Mouse (Mus musculus) hindbrain, embryonic 12.5 days (tissue): ENCODE data around the gene Fibp. TPM values are rescaled to one million over a fixed set of nuclear protein-coding genes. Genes with fewer than 3 reads are reported as not detected.

Experiments used
- ATAC-seq: fragments of 200-750 bp; cut with Nextera tagmentation; 2 replicates; pipeline ENCODE4 v1.8.0; 2017; ENCODE audit warnings: moderate TSS enrichment; ENCODE audit not compliant: low FRiP score
- H3K27ac ChIP-seq: fragments of 300-500 bp; sonication (generic); 2 replicates; pipeline ENCODE4 v1.5.1; 2016; ENCODE audit warnings: mild to moderate bottlenecking
- H3K27me3 ChIP-seq: fragments of 300-500 bp; sonication (generic); 2 replicates; pipeline ENCODE4 v1.6.1; 2016; ENCODE audit warnings: mild to moderate bottlenecking
- H3K36me3 ChIP-seq: fragments of 300-500 bp; sonication (generic); 2 replicates; pipeline ENCODE4 v1.6.1; 2016; ENCODE audit warnings: mild to moderate bottlenecking
- H3K4me1 ChIP-seq: fragments of 300-500 bp; sonication (generic); 2 replicates; pipeline ENCODE4 v1.6.1; 2016
- H3K4me2 ChIP-seq: fragments of 300-500 bp; sonication (generic); replicated peaks from 2 replicates; pipeline ENCODE4 v1.6.1; 2016; ENCODE audit warnings: mild to moderate bottlenecking
- H3K4me3 ChIP-seq: fragments of 300-500 bp; sonication (generic); 2 replicates; pipeline ENCODE4 v1.5.1; 2016; ENCODE audit warnings: mild to moderate bottlenecking
- H3K9ac ChIP-seq: fragments of 300-500 bp; sonication (generic); 2 replicates; pipeline ENCODE4 v1.6.1; 2016; ENCODE audit warnings: mild to moderate bottlenecking, moderate library complexity
- H3K9me3 ChIP-seq: fragments of 300-500 bp; sonication (generic); replicated peaks from 2 replicates; pipeline ENCODE4 v1.6.1; 2016; ENCODE audit warnings: mild to moderate bottlenecking
- WGBS: fragments of 180-500 bp; shearing (Covaris S2); methylation state at CpG from one replicate; pipeline ENCODE4 v1.1.7; 2016; 5-methylcytosine and 5-hydroxymethylcytosine counted together
- polyA plus RNA-seq: library from polyadenylated mRNA; unstranded; fragments of >200 nt; fragmentation: Nextera tagmentation; extraction: Ambion mirVana; gene quantifications from 2 replicates; pipeline ENCODE4 v1.2.1, GENCODE M21; 2016

Fibp gene
- polyA plus RNA-seq, result 133 and 144 TPM in 2 replicates

DNA sequence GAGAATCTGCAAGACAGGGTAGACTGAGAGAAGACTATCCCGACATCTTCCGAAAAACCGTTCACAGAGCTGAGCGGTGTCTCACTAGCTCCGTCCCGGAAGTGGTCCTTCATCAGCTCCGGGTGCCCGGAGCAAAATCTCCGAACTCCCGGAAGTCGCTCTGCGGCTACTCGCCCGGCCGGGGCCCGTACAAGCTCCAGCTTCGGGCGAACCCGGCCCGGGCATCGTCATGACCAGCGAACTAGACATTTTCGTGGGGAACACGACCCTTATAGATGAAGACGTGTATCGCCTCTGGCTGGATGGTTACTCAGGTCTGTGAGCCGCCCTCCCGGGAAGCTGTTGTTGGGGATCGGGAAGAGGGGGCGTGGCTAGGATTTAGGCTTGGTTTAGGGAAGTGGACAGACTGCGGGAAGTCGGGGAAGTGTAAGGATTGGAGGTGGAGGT is at the start of gene Fibp:
Gene Fibp (plus strand): TSS at position 151 of the 447 bp plus-strand sequence.
- Histone ChIP-seq H3K36me3 (peaks cover 21% of the 10 kb centered on the region), H3K4me3 (peak within 1 kb of the TSS; percentile 54), H3K4me1 (peaks cover 43% of the 10 kb centered on the region), H3K4me2 (peak within 1 kb of the TSS; percentile 94), H3K9me3 (no peaks in the 10 kb centered on the region), H3K27me3 (peaks cover 11% of the 10 kb centered on the region; the same call in 1 of the 2 replicates), H3K9ac (peak within 1 kb of the TSS; percentile 69), H3K27ac (peak within 1 kb of the TSS; percentile 45)
- under 1% methylated on average over 32 of the region's 32 CpGs for WGBS
- peak; percentile 51 for ATAC-seq

DNA sequence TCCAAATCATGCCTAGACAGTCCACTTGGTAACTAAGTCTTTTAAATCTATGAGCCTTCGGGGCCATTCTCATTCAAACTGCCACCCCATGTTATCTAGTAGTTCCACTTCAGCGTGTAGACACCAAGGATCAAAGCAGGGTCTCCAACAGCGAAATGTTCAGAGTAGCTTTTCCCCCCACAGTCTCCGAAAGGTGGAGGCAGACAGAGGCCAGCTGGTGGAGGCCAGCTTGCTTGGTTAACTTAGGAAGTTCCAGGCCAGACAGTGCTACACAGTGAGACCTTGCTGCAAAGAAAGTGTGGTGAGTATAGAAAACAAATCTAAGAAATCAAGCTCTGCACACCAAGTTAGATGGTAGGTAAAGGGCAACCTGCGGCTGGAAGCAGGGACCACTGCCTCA is 49.8 kb upstream of the Fibp start:
- Histone ChIP-seq H3K36me3 (no peaks in the 10 kb centered on the region), H3K4me3 (no peak overlapping the region), H3K9me3 (no peaks in the 10 kb centered on the region), H3K4me2 (no peak overlapping the region), H3K4me1 (peaks cover 12% of the 10 kb centered on the region), H3K9ac (no peak overlapping the region), H3K27ac (no peak overlapping the region), H3K27me3 (no peaks in the 10 kb centered on the region)
- no peak for ATAC-seq
- WGBS, result 93% methylated on average over 5 of the region's 5 CpGs

DNA sequence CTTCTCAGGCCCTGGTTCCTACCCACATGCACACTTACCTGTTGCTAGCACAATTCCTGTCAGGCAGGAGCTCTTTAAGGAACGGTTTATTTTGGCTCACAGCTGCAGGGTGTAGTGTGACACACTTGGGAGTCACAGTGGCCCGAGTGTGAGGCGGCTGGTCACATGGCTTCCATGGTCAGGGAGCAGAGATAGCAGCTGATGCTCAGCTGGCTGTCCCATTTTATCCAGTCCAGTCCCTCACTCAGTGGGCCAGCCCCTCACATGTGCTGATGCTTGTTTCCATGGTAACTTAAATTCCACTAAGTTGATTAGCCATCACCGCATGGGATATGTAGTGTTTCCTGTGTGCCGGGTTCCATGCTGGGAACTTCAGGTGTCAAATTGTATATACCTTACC is 48.5 kb upstream of the Fibp start:
- no peaks in the 10 kb centered on the region for H3K36me3 ChIP-seq
- H3K4me1 ChIP-seq, result peaks cover 8% of the 10 kb centered on the region
- no peak for ATAC-seq

DNA sequence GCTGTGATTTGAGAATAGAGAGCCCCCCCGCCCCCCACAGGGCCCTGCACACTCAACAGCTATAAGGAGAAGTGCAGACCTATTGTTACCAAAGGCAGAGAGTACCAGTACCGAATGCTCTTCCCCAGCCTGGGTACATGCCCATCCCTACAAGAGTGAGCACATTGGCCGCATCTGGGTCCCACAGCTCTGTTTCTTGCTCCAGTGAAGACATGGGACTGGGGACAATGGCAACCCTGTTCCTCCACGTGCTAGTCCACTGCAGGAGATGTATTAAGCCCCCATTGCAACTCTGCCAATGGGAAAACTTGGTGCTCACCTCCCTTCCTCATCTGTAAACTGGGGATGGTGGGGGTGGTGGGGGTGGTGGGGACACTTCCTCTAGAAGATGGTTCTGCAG is 46.6 kb upstream of the Fibp start:
- H3K36me3 ChIP-seq, result peaks cover 3% of the 10 kb centered on the region; the same call in 1 of the 2 replicates
- H3K9me3 ChIP-seq, result no peaks in the 10 kb centered on the region
- WGBS, result 79% methylated on average over 4 of the region's 4 CpGs
- no peaks in the 10 kb centered on the region for H3K4me1 ChIP-seq
- no peak overlapping the region for H3K4me3 ChIP-seq
- H3K27ac ChIP-seq, result no peak overlapping the region
- H3K4me2 ChIP-seq, result no peak overlapping the region
- ATAC-seq, result no peak
- no peaks in the 10 kb centered on the region for H3K27me3 ChIP-seq
- H3K9ac ChIP-seq, result no peak overlapping the region

More for the DNA sequence above, 48.5 kb upstream of the Fibp start:
- Histone ChIP-seq H3K4me2 (no peak overlapping the region), H3K9me3 (no peaks in the 10 kb centered on the region), H3K27me3 (no peaks in the 10 kb centered on the region), H3K27ac (no peak overlapping the region), H3K4me3 (no peak overlapping the region), H3K9ac (no peak overlapping the region)
- WGBS, result 72% methylated on average over 5 of the region's 5 CpGs

DNA sequence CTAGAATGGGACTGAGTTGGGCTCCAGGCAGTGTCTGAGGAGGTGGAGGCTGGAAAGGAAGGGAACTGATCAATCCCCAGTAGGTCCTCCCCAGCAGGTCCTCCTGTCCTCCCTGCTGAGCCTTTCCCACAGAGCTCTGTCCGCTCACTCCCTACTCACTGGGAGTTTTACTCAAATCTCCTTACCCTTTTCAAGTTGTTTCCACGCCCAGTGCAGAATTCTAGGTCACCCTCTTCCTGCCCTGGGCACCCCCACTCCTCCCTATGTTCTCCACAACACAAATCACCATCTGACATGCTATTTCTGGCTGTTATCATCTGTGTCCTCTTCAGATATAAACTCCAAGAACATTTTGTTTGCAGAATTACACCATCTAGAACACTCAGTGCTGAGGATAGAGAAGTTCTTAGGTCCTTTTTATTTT is 45.9 kb upstream of the Fibp start:
- H3K27me3 ChIP-seq, result no peaks in the 10 kb centered on the region
- no peak for ATAC-seq
- no peak overlapping the region for H3K9ac ChIP-seq
- no peak overlapping the region for H3K4me2 ChIP-seq
- H3K36me3 ChIP-seq, result peaks cover 3% of the 10 kb centered on the region; the same call in 1 of the 2 replicates
- H3K4me1 ChIP-seq, result no peaks in the 10 kb centered on the region
- no peak overlapping the region for H3K27ac ChIP-seq
- no peak overlapping the region for H3K4me3 ChIP-seq
- 63% methylated on average over 2 of the region's 2 CpGs for WGBS
- no peaks in the 10 kb centered on the region for H3K9me3 ChIP-seq

DNA sequence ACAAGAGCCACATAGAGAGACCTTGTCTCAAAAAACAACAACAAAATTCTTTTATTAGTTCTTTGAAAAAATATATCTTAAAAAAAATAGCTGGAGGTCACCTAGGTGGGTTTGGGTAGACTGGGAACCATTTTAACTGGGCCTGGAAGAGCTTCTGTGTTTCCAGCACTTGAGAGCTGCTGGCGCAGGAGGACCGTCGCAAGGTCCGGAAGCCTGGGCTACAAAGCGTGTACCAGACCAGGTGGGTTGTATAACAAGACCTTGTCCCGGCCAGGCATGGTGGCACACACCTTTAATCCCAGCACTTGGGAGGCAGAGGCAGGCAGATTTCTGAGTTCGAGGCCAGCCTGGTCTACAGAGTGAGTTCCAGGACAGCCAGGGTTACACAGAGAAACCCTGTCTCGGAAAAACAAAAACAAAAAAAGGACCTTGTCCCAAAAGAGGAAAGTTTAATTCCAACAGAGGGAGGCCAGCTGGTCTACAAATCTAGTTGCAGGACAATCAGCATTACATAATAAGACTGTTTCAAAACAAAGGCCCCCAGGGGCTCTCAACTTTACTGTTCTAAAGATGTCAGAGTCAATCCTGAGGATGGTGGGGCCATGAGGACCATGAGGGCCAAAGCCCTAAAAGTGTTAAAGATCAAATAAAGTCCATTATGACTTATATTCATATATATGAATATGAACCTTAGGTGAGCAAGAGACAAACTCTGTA is 41.5 kb upstream of the Fibp start:
- Histone ChIP-seq H3K9me3 (no peaks in the 10 kb centered on the region), H3K27ac (no peak overlapping the region), H3K4me2 (no peak overlapping the region), H3K4me1 (peaks cover 17% of the 10 kb centered on the region), H3K36me3 (peaks cover 33% of the 10 kb centered on the region), H3K27me3 (no peaks in the 10 kb centered on the region), H3K4me3 (no peak overlapping the region), H3K9ac (no peak overlapping the region)
- 96% methylated on average over 8 of the region's 8 CpGs for WGBS
- no peak for ATAC-seq

DNA sequence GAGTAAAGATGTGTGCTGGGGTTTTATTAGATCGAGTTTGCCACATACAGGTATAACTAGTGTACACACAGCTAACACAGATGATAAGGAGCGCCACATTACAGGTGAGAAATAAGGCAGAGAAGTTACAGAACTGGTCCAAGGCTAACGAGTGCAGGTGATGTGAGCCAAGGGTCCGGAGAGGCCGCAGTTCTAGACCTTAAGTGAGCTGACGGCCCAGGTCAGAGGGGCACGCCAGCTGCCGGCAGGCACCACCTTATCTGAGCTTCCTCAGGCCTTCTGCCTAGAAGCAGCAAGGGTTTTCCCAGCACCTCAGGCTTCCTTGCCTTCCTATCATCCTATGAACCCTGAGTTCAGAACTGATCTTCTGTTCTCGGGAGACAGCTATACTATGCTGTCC is 40.8 kb upstream of the Fibp start:
- Histone ChIP-seq H3K9ac (no peak overlapping the region), H3K4me1 (peaks cover 19% of the 10 kb centered on the region), H3K27ac (no peak overlapping the region), H3K9me3 (no peaks in the 10 kb centered on the region), H3K4me3 (no peak overlapping the region), H3K4me2 (no peak overlapping the region), H3K36me3 (peaks cover 33% of the 10 kb centered on the region), H3K27me3 (no peaks in the 10 kb centered on the region)
- 91% methylated on average over 9 of the region's 9 CpGs for WGBS
- no peak for ATAC-seq

DNA sequence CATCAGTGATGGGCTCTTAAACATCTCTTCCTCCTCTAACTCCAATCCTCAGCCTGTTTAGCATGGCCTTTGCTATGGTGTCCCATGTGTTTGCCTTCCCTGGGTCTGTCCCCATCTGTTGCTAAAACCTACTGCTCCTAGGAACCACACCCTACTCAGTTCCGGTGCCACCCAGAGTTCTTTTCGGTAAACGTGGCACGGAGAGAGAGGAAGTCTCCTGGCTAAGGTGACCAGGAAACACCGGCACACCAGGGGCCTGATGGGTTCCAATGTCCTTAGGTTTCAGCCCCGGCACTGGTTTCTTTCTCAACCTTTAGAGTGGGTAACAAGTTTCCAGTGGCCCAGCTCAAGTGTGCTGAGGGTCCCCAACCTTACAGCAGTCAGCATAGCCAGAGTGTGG is 39.8 kb upstream of the Fibp start:
- Histone ChIP-seq H3K27me3 (no peaks in the 10 kb centered on the region), H3K36me3 (peaks cover 33% of the 10 kb centered on the region)
- ATAC-seq, result no peak

DNA sequence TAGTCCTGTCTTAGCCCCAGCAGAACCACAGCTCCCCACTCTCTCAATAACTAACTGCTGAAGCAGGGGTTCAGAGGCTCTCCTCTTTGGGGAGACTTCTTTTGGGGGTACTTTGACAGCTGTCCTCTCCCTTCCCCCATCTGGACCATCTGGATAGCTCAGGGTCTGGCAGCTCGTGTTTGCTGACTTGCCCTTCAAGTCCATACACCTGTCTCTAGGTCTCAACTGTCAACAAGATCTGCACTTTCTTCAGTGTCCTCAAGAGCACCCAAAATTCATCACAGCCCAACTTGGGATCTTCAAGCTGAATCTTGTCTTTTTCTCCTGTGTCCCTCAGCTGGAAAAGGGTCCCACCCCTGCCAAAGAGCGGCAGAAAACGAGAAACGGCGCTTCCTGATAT is 38.6 kb upstream of the Fibp start:
- H3K9ac ChIP-seq, result peak overlapping the region; percentile 86; the same call in 1 of the 2 replicates
- WGBS, result 91% methylated on average over 5 of the region's 5 CpGs
- ATAC-seq, result no peak
- peaks cover 42% of the 10 kb centered on the region for H3K36me3 ChIP-seq
- H3K4me2 ChIP-seq, result no peak overlapping the region
- no peak overlapping the region for H3K27ac ChIP-seq
- no peaks in the 10 kb centered on the region for H3K9me3 ChIP-seq
- peaks cover 31% of the 10 kb centered on the region for H3K4me1 ChIP-seq
- H3K27me3 ChIP-seq, result no peaks in the 10 kb centered on the region
- no peak overlapping the region for H3K4me3 ChIP-seq

More for the DNA sequence above, 39.8 kb upstream of the Fibp start:
- Histone ChIP-seq H3K4me3 (no peak overlapping the region), H3K9me3 (no peaks in the 10 kb centered on the region), H3K9ac (no peak overlapping the region), H3K4me1 (peaks cover 19% of the 10 kb centered on the region), H3K4me2 (no peak overlapping the region), H3K27ac (no peak overlapping the region)
- WGBS, result 94% methylated on average over 6 of the region's 6 CpGs

DNA sequence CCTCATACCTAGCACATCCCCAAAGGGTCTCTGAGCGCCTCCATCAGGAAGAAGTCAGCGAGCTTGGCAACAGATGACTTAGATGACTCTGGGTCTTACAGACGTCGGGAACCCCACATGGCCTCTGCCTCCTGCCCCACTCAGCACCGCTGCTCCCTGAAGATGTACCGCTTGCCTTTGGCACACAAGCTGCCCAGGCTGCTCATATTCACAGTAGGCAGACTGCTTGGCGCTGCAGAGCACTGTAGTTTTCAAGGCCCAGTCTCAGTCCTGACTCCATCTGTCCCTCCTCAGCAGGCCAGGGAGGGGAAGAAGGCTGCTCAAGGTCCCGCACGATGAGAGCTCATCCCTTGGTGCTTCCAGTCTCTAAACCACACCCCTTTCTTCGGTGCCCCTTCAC is 38.1 kb upstream of the Fibp start:
- no peak overlapping the region for H3K4me3 ChIP-seq
- no peak for ATAC-seq

DNA sequence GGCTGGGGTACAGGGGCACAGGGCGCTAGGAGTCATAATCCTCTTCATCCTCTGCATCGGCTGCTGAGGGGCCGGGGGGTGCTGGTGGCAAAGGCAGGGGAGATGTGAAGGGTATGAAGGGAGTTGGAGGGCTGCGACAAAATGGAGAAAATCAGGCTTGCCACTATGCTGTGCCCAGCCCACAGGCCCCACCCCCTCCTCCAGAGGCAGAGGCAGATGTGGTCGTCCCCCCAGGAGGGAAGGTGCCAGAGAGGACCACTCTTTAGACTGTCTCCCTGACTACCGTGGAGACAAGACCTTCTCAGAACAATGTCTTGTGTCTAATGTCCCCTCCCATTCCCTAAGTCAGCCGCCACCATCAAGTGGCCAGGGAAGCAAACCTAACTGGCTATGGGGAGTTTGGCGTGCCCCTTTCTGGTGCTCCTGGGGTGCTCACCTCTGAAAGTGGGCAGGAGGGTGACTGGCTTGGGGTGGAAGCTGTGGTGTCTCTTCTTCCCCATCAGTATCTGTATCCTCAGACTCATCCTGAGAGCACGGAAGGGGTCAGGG is 37.4 kb upstream of the Fibp start:
- peak overlapping the region; percentile 88 for H3K4me2 ChIP-seq
- H3K4me3 ChIP-seq, result peak overlapping the region; percentile 77
- WGBS, result 69% methylated on average over 9 of the region's 9 CpGs
- H3K27me3 ChIP-seq, result no peaks in the 10 kb centered on the region
- no peak for ATAC-seq
- no peak overlapping the region for H3K27ac ChIP-seq
- H3K9ac ChIP-seq, result peak overlapping the region; percentile 86
- peaks cover 48% of the 10 kb centered on the region for H3K36me3 ChIP-seq
- peaks cover 36% of the 10 kb centered on the region for H3K4me1 ChIP-seq
- no peaks in the 10 kb centered on the region for H3K9me3 ChIP-seq

More for the DNA sequence above, 38.1 kb upstream of the Fibp start:
- H3K4me2 ChIP-seq, result no peak overlapping the region
- no peaks in the 10 kb centered on the region for H3K27me3 ChIP-seq
- H3K9ac ChIP-seq, result peak overlapping the region; percentile 86; the same call in 1 of the 2 replicates
- H3K36me3 ChIP-seq, result peaks cover 47% of the 10 kb centered on the region
- WGBS, result 85% methylated on average over 10 of the region's 10 CpGs
- H3K9me3 ChIP-seq, result no peaks in the 10 kb centered on the region
- H3K27ac ChIP-seq, result no peak overlapping the region
- peaks cover 36% of the 10 kb centered on the region for H3K4me1 ChIP-seq

DNA sequence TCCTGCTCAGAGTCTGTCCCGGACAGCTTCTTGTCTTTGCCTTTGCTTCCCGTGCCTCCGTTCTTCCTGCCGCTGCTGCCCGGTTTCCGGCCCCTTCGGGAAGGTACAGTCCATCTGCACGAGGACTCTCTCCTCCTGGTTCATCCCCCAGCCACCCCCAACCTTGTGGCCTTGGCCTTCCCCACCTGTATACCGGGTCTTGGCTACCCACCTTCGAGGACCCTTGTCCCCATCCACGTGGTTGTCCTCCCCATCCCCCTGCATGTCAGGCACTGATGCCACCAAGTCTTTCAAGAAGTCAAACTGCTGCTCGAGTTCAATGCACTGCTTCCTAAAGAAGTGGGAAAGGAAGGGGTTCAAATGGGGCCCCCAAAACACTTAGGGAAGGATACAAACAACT is 36.9 kb upstream of the Fibp start:
- 67% methylated on average over 12 of the region's 12 CpGs for WGBS
- Histone ChIP-seq H3K4me2 (peak overlapping the region; percentile 88), H3K9me3 (no peaks in the 10 kb centered on the region), H3K27me3 (no peaks in the 10 kb centered on the region), H3K4me1 (peaks cover 36% of the 10 kb centered on the region), H3K36me3 (peaks cover 45% of the 10 kb centered on the region), H3K27ac (peak overlapping the region; percentile 94; the same call in 1 of the 2 replicates), H3K9ac (peak overlapping the region; percentile 86), H3K4me3 (peak overlapping the region; percentile 77)
- no peak for ATAC-seq
